Mouse (Mus musculus): Measurements from ENCODE around the gene Col18a1. TPM values are rescaled to one million over a fixed set of nuclear protein-coding genes. Genes with fewer than 3 reads are reported as not detected.

The Col18a1 gene
- polyA plus RNA-seq, 1 experiment, result 114 TPM

- no peak overlapping the region for H3K27ac ChIP-seq (ENCODE audit: insufficient read depth, low read depth, low read length)
- no peak overlapping the region for H3K4me3 ChIP-seq (ENCODE audit: insufficient read depth, low read depth, low read length)
- no peaks in the 10 kb centered on the region for H3K27me3 ChIP-seq (replicated peaks; ENCODE audit: control insufficient read depth, insufficient read depth, low read length)
- DNase-seq, result no peak
- H3K36me3 ChIP-seq (ENCODE audit: control insufficient read depth, insufficient read depth, low read length), result no peaks in the 10 kb centered on the region
- no peaks in the 10 kb centered on the region for H3K4me1 ChIP-seq (ENCODE audit: control insufficient read depth, insufficient read depth, low read length)
- WGBS, result 79% methylated on average over 2 of the region's 2 CpGs
- no peak for TF ChIP-seq POLR2A (IDR thresholded peaks at IDR 0.05; ENCODE audit: low read depth, low read length)
- no peak for TF ChIP-seq CTCF (conservative IDR thresholded peaks at IDR 0.05; ENCODE audit: insufficient read depth, insufficient read length, low read depth, low read length)
Observed at GRCm38 (mm10) chr10:77199229-77199628, 32.9 kb upstream of the Col18a1 start.

GRCm38 (mm10) chr10:77197469-77198209 is 31.3 kb upstream of the Col18a1 start:
- TF ChIP-seq CTCF (conservative IDR thresholded peaks at IDR 0.05; ENCODE audit: insufficient read depth, insufficient read length, low read depth, low read length) (no peak), POLR2A (IDR thresholded peaks at IDR 0.05; ENCODE audit: low read depth, low read length) (no peak)
- no peak overlapping the region for H3K27ac ChIP-seq (ENCODE audit: insufficient read depth, low read depth, low read length)
- 45% methylated on average over 9 of the region's 9 CpGs for WGBS
- no peak overlapping the region for H3K4me3 ChIP-seq (ENCODE audit: insufficient read depth, low read depth, low read length)
- H3K27me3 ChIP-seq (replicated peaks; ENCODE audit: control insufficient read depth, insufficient read depth, low read length), result no peaks in the 10 kb centered on the region
- no peaks in the 10 kb centered on the region for H3K36me3 ChIP-seq (ENCODE audit: control insufficient read depth, insufficient read depth, low read length)
- no peak for DNase-seq
- no peaks in the 10 kb centered on the region for H3K4me1 ChIP-seq (ENCODE audit: control insufficient read depth, insufficient read depth, low read length)

GRCm38 (mm10) chr10:77196676-77197075 is 30.3 kb upstream of the Col18a1 start:
- Histone ChIP-seq H3K27me3 (replicated peaks; ENCODE audit: control insufficient read depth, insufficient read depth, low read length) (no peaks in the 10 kb centered on the region), H3K27ac (ENCODE audit: insufficient read depth, low read depth, low read length) (no peak overlapping the region), H3K4me3 (ENCODE audit: insufficient read depth, low read depth, low read length) (no peak overlapping the region), H3K4me1 (ENCODE audit: control insufficient read depth, insufficient read depth, low read length) (no peaks in the 10 kb centered on the region), H3K36me3 (ENCODE audit: control insufficient read depth, insufficient read depth, low read length) (no peaks in the 10 kb centered on the region)
- WGBS, result 93% methylated on average over 4 of the region's 4 CpGs
- DNase-seq, result no peak
- TF ChIP-seq CTCF (conservative IDR thresholded peaks at IDR 0.05; ENCODE audit: insufficient read depth, insufficient read length, low read depth, low read length), result no peak
- TF ChIP-seq POLR2A (IDR thresholded peaks at IDR 0.05; ENCODE audit: low read depth, low read length), result no peak

- Histone ChIP-seq H3K4me1 (ENCODE audit: control insufficient read depth, insufficient read depth, low read length) (no peaks in the 10 kb centered on the region), H3K36me3 (ENCODE audit: control insufficient read depth, insufficient read depth, low read length) (no peaks in the 10 kb centered on the region), H3K27ac (ENCODE audit: insufficient read depth, low read depth, low read length) (no peak overlapping the region), H3K27me3 (replicated peaks; ENCODE audit: control insufficient read depth, insufficient read depth, low read length) (no peaks in the 10 kb centered on the region), H3K4me3 (ENCODE audit: insufficient read depth, low read depth, low read length) (no peak overlapping the region)
- no peak for TF ChIP-seq POLR2A (IDR thresholded peaks at IDR 0.05; ENCODE audit: low read depth, low read length)
- TF ChIP-seq CTCF (conservative IDR thresholded peaks at IDR 0.05; ENCODE audit: insufficient read depth, insufficient read length, low read depth, low read length), result no peak
- WGBS, result 90% methylated on average over 3 of the region's 3 CpGs
- no peak for DNase-seq
Observed at GRCm38 (mm10) chr10:77196115-77196514, 29.8 kb upstream of the Col18a1 start.

- no peak overlapping the region for H3K27ac ChIP-seq (ENCODE audit: insufficient read depth, low read depth, low read length)
- H3K4me1 ChIP-seq (ENCODE audit: control insufficient read depth, insufficient read depth, low read length), result no peaks in the 10 kb centered on the region
- H3K27me3 ChIP-seq (replicated peaks; ENCODE audit: control insufficient read depth, insufficient read depth, low read length), result no peaks in the 10 kb centered on the region
- H3K4me3 ChIP-seq (ENCODE audit: insufficient read depth, low read depth, low read length), result no peak overlapping the region
- no peak for DNase-seq
- H3K36me3 ChIP-seq (ENCODE audit: control insufficient read depth, insufficient read depth, low read length), result no peaks in the 10 kb centered on the region
- TF ChIP-seq CTCF (conservative IDR thresholded peaks at IDR 0.05; ENCODE audit: insufficient read depth, insufficient read length, low read depth, low read length) (no peak), POLR2A (IDR thresholded peaks at IDR 0.05; ENCODE audit: low read depth, low read length) (no peak)
Observed at GRCm38 (mm10) chr10:77193495-77193894, 27.1 kb upstream of the Col18a1 start.

GRCm38 (mm10) chr10:77192745-77193144 is 26.4 kb upstream of the Col18a1 start:
- TF ChIP-seq CTCF (conservative IDR thresholded peaks at IDR 0.05; ENCODE audit: insufficient read depth, insufficient read length, low read depth, low read length) (no peak), POLR2A (IDR thresholded peaks at IDR 0.05; ENCODE audit: low read depth, low read length) (no peak)

GRCm38 (mm10) chr10:77190967-77191915 is 24.9 kb upstream of the Col18a1 start:
- TF ChIP-seq POLR2A (IDR thresholded peaks at IDR 0.05; ENCODE audit: low read depth, low read length), result no peak
- no peak for TF ChIP-seq CTCF (conservative IDR thresholded peaks at IDR 0.05; ENCODE audit: insufficient read depth, insufficient read length, low read depth, low read length)
- H3K4me1 ChIP-seq (ENCODE audit: control insufficient read depth, insufficient read depth, low read length), result no peaks in the 10 kb centered on the region
- WGBS, result 56% methylated on average over 10 of the region's 10 CpGs
- DNase-seq, result no peak
- no peaks in the 10 kb centered on the region for H3K36me3 ChIP-seq (ENCODE audit: control insufficient read depth, insufficient read depth, low read length)
- H3K27me3 ChIP-seq (replicated peaks; ENCODE audit: control insufficient read depth, insufficient read depth, low read length), result no peaks in the 10 kb centered on the region
- no peak overlapping the region for H3K27ac ChIP-seq (ENCODE audit: insufficient read depth, low read depth, low read length)
- no peak overlapping the region for H3K4me3 ChIP-seq (ENCODE audit: insufficient read depth, low read depth, low read length)

More at GRCm38 (mm10) chr10:77192745-77193144, 26.4 kb upstream of the Col18a1 start:
- Histone ChIP-seq H3K27me3 (replicated peaks; ENCODE audit: control insufficient read depth, insufficient read depth, low read length) (no peaks in the 10 kb centered on the region), H3K4me1 (ENCODE audit: control insufficient read depth, insufficient read depth, low read length) (no peaks in the 10 kb centered on the region), H3K36me3 (ENCODE audit: control insufficient read depth, insufficient read depth, low read length) (no peaks in the 10 kb centered on the region), H3K4me3 (ENCODE audit: insufficient read depth, low read depth, low read length) (no peak overlapping the region), H3K27ac (ENCODE audit: insufficient read depth, low read depth, low read length) (no peak overlapping the region)
- 88% methylated on average over 17 of the region's 17 CpGs for WGBS
- DNase-seq, result no peak
